Mouse (Mus musculus): Measurements from ENCODE around the gene Snx21.
"Not testable (repeated sequence)": the region's sequence is repeated elsewhere in the genome, so short reads cannot be mapped to it uniquely, and the experiment has no call there.

DNA sequence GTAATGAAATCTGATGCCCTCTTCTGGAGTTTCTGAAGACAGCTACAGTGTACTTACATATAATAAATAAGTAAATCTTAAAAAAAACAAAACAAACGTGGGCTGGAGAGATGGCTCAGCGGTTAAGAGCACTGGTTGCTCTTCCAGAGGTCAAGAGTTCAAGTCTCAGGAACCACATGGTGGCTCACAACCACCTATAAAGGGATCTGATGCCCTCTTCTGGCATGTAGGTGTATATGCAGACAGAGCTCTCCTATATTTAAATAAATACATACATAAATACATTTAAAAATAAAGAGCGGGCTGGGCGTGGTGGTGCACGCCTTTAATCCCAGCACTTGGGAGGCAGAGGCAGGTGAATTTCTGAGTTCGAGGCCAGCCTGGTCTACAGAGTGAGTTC, 12.9 kb downstream of the Snx21 start:
- TF ChIP-seq CTCF (IDR thresholded peaks at IDR 0.05; ENCODE audit: low read depth), result peak; percentile 61
- not testable (repeated sequence) for TF ChIP-seq EP300 (optimal IDR thresholded peaks at IDR 0.05)
